Mouse (Mus musculus) left cerebral cortex, adult 8-10 months (tissue): ENCODE measurements at regions not wholly inside any gene's neighbourhood (a gene's known extent, or its start where the extent isn't known, plus 50 kb on each side); places are given as distances from the start of the nearest gene placed in this dataset.

ENCODE experiments used
- DNase-seq, 2 experiments: peaks; one replicate each; pipeline ENCODE4 v3.0.0; 2022; ENCODE audit warnings: low spot score in 2 of 2

DNA sequence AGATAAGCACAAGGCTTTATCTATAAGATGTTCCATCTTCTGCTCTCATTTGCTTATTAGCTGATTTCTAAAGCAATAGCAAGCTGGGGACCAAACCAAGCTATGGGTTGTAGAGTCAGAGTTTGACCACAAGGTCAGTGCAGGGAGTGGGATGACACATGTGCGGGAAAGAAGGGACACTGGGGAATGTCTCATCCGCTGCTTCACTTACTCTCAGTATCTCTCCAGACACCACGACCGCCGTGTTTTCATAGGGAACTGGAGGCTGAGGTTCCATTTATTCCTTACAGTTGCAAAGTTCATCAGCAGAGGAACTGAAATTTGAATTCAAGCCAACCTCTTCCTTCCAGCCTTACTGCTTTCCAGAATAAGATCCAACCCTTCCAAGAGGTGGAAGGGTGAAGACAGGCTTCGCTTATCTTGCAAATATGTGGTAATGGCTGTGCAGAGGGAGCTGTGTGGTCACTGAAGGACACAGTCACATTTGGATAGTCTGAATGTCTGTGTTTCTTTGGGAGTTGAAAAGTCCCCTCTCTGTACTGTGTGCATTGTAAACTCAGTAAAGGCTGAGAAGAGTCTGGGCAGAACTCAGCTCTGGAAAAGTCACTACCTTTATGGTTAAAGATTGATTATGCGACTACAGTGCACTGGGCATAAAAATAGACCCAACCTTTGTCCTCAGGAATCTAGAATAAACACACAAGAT, 118.1 kb upstream of the C1qtnf3 start:
- no peak for DNase-seq

DNA sequence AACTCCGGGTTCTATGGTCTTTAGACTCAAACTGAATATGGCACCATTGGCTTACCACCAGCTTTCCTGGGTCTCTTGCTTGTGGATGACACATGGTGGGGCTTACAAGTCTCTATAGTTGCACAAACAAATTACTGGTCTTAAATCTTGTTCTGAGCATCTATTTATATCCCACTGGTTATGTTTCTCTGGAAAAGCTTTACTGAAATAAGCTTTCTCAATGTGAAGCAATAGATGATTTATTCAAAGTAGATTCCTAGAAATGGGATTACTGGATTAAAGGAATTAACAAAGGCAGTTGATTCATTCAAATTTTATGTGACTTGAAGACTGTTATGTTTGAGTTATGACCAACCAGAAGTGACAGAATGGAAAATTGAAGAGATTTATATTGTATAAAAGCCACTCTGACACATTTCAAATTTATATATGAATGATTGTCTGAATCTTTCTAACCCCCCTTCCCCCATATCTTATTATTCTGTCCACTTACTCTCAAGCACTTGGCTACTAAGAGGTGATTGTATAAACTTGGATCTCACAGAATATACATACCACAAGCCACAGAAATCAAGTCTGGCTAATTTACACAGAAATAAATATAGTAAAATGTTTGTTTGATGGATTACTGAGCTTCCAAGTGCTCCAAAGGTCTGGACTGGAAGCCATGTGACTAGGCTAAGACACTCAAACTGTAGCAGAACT, 113.4 kb upstream of the C1qtnf3 start:
- no peak for DNase-seq

DNA sequence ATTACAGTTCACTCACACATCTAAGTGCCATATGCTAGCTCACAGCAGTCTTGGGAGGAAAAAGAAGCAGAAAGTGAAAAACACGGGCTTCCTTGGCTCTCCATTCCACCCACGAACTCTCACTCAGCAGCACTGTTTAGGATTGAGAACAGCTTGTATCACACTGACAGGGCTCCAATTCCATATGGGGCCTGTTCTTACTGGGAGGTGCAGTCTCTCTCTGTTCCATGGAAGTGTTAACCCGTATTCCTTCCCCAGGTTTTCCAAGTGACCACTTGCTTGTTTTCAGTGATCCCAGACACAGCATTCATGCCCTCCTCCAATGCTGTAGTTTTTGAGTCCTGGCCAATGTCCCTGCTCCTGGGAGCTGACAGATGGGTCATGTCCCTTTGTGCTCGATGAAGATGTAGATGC, 111.5 kb upstream of the C1qtnf3 start:
- peak; percentile 30 to 92 for DNase-seq

DNA sequence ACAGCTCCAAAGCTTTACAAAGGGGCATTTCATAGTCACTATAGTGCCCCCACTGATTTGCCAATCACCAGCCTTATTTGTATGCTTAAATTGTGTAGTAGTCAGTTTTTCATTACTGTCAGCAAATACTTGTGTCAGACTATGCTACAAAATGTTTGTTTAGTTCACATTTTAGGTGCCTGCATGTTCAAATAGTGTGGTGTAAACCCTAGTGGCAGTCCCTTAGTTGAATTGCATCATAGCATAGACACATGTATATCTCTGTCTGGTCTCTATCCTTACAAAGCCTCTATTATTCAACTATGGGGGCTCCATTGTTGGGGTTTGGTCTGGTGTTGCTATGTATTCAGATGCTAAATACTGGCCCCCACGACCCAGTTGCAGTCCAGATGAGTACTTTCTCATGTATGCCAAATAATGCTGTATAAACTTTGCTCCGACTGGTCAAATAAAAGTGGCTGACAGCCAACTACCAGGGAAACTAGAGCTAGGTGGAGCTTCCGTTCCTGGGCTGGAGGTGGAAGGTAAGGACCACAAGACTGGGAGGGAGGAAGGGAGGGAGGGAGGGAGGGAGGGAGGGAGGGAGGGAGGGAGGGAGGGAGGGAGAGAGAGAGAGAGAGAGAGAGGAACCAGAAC, 109.0 kb upstream of the C1qtnf3 start:
- no peak for DNase-seq

DNA sequence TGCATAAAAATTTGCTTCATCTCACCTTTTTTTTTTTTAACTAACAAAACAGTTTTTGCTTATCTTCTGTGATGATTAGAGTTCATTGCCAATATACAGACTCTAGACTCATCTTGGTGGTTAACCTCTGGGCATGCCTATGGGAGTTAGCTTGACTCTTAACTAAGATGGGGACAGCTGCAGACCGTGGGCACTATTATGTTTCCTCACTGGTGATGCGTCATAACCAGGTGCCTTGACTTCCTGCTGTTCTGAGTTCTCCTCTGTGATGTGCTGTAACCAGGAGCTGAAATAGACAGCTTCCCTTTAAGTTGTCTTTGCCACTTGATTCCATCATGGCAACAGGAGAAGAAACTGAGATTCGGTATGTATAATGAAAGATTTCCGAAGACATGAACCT, 105.4 kb upstream of the C1qtnf3 start:
- no peak for DNase-seq

DNA sequence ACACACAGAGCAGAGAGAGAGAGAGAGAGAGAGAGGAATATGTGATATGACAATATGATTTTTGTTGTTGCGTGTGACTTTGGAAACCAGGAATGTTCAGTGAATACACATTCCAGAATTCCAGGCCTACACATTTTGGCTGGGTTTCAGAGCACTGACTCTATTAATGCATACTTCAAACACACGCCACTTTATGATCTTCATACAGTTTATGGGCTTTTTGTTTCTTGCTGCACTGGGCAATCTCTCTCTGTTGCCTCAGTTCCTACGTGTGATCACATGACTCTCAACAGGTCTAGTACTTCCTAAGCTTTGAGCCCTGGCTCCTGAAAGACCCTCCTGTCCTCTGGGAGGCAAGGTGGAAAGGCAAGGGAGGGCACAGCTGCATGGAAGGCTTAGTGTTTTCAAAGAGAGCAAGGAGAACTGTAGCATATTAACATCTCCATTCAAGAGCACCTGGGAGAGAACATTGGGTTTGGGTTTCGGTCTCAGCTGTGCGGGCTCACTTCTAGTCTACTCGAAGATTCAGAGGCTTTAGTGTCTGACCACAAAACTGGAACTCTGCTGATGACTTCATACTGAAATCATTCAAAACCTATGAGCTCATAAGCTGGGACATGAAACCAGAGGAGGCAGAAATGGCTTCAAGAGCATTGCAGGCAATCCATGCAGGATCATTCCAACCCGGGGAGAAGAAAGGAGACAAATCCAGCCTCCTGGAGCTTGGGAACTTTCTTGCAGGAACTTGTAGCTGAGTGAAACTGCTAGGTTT, 87.9 kb upstream of the C1qtnf3 start:
- no peak for DNase-seq

DNA sequence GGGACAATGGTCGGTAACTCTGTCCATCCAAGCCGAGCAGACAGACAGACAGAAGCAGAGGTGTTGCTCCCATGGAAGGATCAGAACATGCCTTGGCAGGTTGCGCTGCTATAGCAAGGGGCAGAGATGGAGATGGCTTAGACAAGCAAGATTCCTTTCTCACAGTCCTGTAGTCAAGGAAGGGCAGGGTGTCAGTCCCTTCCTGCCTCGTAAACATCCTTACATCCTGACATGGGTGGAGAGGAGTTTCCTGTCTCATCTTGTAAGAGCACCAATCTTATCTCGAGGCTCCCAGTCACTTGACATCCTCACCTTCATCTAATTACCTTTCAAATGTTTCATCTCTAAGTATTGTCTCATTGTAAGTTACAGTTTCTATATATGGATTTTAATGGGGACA, 87.0 kb upstream of the C1qtnf3 start:
- no peak for DNase-seq

DNA sequence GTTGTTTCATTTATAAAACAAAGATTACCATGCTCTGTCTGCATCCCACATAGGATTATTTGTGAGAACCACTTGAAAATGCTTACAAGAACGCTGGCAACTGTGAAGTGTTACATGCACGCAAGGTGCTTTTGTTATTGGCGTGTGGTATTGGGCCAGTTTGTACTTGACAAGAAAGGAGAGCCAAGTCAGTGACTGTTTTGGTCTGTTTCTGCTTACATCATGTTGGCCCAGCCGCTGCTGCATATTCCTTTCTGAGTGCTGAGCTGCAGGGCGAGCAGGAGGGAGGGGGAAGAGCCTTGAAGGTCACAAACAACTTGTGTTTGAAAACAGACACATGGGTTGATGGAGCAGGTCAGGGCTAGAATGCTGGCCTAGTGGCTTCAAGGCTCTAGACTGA, 85.3 kb upstream of the C1qtnf3 start:
- DNase-seq = peak in 1 of 2 experiments; percentile 32

DNA sequence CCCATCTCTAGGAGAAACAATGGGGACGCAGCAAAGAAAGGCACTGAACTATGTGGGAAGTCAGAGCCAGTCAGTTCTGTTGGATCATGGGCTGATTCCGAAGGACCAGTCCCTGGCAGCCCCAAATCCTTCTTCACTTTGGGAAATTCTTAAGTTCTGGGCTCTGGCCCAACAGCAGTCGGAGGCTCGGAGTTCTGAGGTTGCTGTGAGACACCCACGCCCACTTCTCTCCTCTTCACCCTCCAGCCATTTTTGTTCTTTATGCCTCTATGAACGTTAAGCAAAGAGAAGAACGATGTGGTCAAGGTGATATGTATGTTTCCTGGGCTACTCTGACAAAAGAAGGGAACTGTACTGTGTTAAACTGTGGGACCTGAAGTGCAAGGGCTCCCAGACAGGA, 84.0 kb upstream of the C1qtnf3 start:
- DNase-seq = peak in 1 of 2 experiments; percentile 24

DNA sequence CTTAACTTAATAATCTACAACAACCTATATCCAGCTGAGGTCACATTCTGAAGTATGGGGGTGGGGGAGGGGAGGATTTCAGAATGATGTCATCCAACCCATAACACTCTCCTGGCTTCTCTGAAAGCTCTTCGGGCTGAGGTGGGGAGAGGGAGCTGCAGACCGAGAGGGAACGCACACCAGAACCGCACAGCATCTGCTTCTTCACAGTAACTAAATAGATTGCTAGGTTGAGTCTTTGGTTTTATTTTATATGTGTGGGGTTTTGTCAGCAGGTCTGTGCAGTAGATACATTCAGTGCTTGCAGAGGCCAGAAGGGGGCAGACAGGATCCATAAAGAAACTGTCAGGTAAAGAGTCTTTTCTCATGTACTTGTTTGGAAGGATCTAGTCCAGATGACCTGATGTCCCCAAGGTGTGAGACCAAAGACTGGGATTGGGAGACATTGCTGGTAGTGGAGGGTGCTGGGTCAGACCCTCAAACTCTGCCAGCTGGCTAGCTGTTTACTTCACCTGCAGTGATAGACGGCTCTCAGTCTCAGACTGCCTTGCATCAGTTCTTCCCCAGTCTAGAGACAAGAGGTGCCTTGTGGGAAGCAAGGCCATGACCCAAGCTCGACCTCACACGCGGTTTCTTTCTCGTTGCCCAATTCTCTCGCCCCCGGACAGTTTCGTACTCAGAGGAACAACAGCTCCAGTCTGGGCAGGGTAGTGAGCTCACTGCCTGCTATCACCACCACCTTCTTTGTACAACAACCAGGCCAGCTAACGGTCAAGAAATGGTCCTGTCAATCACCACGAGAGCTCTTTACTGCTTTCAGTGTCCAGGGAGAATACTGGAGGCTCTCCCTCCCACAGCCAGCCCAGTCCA, 83.2 kb upstream of the C1qtnf3 start:
- no peak for DNase-seq

DNA sequence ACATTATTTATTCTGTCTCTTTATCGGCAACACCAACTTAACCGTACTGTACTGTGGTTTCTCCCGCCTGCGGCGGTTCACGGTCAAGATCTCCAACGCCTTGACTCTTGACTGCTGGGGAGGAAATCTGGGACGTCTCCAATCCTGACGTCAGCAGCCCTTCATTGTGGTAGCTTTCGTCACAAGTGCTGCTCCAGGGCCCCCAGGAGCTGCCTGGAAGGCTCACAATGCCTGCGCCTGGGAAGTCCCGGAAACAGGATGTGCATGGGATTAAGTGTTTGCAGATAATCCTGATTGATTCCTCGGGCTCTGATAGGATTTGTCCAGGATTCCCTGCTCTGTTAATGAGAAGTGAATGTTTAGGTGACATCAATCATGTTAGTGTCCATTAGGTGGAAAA, 82.3 kb upstream of the C1qtnf3 start:
- no peak for DNase-seq

DNA sequence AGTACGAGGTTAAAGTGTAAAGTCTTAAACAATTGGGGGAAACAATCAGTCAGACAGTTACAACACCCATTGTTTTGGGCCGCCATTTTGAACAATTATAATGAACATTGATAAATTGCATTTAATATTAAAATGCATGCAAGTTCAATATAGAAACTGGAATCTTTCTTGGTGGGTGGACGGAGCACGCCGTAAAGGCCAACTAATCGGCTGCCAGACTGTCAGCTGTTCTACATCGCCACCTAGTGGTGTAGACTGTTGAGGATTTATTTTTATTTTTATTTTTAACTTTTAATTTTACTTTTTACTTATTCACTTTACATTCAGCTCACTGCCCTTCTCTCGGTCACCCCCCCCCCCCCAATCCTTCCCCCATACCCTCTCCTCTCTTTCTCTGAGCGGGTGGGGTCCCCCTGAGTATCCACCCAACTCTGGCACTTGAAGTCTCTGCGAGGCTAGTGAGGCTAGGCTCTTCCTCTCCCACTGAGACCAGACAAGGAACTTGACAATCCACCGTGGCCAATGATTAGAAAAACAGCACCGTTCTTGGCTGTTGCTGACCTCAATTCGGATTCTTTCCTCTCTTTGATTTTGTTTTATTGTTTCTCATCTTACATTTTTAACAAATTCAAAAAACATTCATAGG, 79.7 kb upstream of the C1qtnf3 start:
- DNase-seq = no peak

DNA sequence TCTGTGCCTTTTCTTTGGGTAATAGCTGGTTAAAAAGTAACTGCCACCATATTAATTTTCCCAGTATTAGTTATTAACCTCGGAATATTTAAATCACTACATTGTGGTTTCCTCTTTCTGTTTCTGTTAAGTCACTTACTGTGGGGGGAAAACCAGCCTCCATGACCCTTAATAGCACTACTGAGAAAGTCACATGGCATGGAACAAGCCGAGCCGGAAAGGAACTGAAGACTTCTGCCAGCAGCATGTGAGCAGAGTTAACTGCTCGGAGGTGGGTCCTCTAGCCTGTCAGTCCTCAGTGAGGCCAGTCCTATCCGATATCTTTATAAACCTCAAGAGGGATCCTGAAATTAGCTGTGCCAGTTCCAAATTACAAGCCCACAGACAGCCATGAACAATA, 75.8 kb upstream of the C1qtnf3 start:
- no peak for DNase-seq

DNA sequence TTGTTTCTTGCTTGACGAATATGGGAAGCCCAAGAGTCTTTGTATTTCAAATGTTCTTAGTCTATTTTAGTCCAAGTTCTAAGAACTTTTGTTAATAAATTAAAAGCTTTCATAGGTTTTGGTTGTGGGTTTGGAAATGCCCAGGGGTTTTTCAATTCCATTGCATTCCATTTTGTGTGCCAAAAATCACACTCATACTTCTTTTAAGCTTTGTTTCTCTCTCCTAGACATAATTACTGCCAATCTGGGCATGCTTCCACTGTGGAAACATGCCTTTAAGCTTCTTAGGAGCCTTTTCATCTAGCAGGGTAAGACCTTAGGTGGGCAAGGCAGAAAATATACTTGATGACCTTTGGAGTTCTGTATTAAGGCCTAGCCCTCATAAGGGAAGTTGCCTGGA, 70.4 kb upstream of the C1qtnf3 start:
- DNase-seq = no peak

DNA sequence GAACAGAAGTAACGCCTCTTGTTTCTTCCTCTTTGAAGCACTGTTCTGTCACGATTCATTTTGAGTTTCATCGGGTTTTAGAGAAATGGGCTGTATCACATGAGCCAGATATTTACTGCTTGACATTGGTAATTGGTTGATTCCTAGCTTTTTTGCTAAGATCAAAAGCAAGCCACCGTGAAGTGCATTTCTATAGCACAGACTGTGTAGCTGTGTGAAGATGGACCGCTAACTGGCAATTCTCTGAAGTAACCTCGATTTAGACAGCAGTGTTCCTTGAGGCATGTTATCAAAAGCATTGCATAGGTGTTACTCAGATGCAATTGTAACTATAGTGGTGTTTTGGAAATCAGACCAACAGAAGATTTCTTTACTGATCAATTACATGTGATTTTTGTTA, 64.1 kb upstream of the C1qtnf3 start:
- DNase-seq = no peak

DNA sequence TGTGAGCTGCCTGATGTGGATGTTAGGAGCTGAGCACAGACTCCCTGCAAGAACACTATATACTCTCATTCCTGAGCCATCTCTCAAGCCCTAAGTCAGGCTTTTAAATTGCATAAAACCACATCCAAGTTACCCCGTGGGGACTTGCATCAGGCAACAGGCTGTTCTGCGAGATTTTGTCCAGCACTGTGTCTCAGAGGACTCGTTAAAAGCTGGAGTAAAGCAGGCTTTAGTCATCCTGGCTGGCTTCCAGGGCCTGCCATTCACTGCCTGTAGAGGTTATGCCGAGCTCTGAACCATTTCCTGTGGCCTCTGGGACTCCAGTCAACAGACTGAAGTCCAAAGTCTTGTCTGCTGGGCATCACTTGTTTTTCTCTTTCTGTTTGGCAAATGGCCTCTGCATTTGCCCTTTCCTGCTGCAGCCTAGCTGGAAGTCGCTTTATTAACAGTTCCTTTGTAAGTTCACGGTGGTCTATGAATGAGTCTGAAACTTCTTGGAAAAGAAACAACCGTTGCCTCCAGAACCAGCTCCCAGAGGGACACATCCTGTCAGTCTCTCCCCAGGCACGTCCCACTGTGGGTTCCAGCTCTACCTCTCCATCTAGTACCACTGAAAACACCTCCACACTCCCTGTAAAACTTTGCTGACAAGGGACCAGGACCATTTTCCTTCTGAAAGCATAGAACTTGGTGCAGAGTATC, 61.8 kb upstream of the C1qtnf3 start:
- no peak for DNase-seq

DNA sequence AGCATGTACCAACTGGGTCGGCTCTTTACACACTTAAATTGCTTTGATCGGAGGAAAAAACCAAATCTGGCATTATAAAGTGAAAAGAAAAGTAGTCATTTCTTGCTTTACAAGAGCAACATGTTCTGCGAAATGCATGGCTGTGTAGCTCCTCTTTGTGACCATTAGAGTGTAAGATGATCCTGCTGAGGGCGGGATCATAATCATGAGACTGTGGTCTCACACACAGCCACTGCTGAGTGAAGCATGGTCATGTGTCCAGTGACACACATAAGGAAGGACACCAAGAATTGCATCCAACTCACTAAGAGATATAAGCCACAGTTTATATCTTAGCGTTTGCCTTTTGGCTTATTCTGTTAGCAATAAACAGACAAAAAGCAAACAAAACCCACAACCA, 53.8 kb upstream of the C1qtnf3 start:
- DNase-seq = no peak

DNA sequence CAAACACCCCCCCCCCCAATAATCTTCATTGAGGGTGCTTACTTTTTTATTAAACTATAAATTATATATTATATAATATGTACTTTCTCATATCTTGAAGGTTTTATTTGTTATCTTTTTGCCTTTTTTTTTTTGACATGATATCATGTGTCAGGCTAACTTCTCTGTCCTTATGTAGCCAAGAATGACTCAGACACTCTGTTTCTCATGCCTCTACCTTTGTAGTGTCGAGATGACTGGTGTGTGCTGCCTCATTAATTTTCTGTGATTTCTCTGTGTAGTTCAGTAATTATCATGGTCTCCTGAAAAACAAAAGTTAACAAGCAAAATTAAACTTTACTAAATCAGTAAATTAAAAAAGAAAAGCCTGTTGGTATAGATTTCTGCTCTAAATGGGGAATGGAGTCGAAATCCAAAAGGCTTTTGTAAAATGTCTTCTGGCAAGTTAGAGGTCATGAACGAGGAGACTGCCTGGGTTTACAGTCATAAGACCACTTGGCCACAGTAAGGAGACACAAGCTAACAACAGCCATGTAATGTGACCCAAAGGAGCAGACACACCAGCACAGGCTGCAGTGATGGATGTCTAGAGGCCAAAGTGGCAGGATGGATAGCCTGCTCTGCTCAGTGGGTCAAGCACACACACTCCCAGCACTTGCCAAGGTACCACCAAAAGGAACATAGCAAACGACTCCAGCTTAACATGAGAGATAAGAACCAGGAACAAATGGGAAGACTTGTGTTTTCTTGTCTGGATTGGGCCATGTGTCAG, 53.2 kb upstream of the C1qtnf3 start:
- DNase-seq = no peak

DNA sequence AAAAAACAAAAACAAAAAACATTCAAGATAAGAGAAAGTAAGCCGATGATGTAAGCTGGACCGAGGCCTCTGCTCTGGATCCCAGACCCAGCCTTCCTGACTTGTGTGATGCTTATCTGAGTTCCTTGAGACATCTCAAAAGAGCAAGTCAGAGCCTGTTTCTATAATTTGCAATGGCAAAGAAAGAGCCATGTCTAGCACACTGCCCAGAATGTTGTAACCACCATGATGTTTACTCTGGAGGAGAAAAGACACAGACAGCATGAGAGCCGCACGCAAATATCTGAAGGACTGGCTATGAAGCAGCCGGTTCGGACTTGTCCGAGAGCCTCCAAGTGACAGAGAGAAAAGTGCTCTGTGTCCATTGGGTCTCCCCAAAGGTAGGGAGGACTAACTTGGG, 52.2 kb upstream of the C1qtnf3 start:
- DNase-seq = no peak
